Mouse (Mus musculus) 416B (cell line): ENCODE results near the gene Tmem219.

ENCODE experiments used
- DNase-seq: peaks from one replicate; pipeline ENCODE4 v3.0.0; 2011; ENCODE audit warnings: low read depth

Tmem219 gene

GRCm38 (mm10) chr7:126922624-126923060 is at the start of gene Tmem219:
Gene Tmem219 (minus strand): TSS chr7:126922917.
- no peak for DNase-seq

DNA sequence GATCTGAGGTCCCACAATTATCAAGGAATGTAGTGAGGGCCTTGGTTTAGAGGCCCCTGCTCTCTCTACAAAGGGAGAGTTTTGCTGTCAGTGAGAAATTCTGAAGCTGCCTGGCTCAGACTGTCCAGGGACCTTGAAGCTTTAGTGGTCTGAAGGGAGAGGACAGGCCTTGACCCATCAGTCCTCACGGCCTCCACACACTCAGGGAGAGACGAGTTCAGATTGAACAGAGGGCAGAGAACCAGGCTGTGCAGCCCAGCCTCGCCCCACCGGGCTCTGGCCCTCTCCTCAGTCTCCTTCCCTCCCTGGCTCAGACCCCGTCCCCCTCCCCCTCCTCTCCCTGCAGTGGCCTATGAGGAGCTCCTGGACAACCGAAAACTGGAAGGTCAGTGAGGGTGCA is 44.6 kb upstream of the Tmem219 start:
- no peak for DNase-seq

DNA sequence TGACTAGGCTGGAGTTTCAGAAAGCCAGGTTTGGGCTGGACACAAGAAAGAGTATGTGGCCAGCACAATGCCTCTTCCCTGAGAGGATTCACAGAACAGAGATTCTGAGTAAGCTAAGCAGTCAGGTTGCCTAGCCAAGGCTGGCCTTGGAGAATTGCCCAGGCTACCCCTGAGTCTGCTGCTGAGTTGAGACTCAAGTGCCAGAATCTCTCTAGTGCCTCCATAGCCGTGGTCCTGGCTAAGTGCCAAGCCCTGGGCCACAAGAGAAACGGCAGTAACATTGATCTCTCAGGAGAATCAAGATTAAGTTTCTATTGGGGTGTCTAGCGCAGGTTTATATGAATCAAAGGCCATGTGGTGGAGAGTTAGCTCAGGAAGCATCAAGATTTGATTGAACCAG is 42.9 kb upstream of the Tmem219 start:
- no peak for DNase-seq

- DNase-seq, result peak; percentile 56
Measured at GRCm38 (mm10) chr7:126963548-126964286, 41.0 kb upstream of the Tmem219 start.

GRCm38 (mm10) chr7:126961965-126962364 is 39.2 kb upstream of the Tmem219 start:
- DNase-seq, result no peak

GRCm38 (mm10) chr7:126961095-126961494 is 38.4 kb upstream of the Tmem219 start:
- no peak for DNase-seq

DNA sequence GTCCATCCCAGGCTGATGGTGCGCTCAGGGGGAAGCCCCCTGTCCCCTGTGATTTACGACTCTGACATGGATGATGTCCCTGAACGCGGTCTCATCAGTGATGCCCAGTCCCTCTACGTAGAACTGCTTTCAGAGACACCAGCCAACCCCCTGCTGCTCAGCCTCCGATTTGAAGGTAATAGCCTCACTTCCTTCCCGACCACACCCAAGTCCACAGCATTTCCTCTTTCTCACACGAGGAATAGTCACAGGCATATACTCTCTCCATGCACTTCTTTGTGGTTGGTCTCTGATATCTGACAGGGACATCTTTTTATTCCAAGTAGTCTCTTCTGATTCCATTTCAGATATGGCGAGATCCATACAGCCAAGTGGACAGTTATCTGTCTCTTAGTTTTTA is 37.1 kb upstream of the Tmem219 start:
- DNase-seq, result no peak

DNA sequence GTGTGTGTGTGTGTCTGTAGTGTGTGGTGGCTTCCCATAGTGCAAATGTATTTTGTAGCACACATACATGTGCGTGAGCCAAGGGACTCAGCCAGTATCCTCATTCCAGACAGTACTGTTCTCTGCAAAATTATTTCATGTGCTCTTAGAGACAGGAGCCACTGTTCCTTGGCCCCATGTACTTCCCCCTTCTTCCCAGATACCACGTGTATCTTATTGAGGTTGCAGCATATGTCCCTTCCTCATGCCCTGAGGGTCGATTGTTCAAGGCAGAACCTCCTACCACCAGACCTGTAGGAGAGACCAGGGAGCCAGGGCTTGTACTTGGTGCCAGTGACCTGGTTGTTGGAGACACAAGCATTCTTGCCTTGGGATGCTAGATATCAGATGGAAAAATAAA is 32.4 kb upstream of the Tmem219 start:
- no peak for DNase-seq

DNA sequence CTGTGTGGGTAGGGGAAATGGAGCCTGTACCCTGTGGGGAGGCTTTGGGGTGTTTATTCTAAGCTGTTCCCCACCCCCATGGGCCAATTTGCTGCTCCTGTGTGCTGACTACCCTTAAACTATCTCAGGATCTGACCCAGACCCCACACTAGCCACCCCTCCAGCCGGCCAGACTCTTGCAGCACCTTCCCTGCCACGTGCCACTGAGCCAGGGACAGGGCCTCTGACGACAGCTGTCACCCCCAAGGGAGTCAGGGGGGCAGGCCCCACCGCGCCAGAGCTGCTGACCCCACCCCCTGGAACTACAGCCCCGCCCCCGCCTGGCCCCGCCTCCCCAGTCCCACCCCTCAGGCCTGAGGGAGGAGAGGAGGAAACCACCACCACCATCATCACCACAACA is 29.9 kb upstream of the Tmem219 start:
- no peak for DNase-seq

- no peak for DNase-seq
Measured at GRCm38 (mm10) chr7:126951741-126952140, 29.0 kb upstream of the Tmem219 start.

DNA sequence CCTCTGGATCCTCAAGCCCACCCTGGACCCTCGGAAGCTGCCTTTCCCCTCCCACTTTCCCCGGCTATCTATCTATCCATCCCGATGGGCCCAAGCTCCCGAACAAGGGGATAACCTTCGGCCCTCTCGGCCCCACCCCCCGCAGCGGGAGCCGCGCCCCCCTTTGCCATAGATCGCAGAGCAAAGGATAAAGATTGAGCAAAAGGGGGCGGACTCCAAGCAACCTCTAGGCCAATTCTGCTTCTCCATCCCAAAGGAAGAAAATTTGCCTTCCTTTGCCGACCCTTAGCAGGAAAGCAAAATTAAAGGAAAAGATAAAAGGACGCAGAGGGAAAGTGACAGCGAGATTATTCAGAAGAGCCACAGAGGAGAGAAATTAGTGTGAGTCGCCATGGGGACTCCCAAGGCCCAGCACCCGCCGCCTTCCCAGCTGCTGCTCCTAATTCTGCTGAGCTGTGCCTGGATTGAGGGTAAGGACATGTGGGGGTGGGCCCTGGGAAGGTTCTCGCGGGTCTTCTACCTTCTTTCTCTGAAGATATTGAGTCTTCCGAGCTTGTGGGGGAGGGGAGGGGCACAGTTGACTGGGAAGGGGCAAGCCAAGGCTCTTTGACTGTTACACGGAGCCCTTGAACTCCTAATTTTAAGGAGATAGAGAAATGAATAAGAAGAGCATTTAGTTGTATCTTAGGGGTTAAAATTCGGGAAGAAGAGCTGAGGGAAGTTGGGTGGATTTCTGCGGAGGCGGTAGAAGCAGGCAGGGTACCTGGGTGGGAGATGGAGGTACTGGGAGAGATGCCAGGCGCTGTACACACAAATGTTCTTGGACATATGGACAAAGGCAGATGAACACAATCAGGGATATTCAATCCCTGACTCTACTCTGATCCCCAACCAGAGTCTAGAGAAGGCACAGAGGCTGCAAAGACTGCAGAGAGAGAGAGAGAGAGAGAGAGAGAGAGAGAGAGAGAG is 28.2 kb upstream of the Tmem219 start:
- no peak for DNase-seq

DNA sequence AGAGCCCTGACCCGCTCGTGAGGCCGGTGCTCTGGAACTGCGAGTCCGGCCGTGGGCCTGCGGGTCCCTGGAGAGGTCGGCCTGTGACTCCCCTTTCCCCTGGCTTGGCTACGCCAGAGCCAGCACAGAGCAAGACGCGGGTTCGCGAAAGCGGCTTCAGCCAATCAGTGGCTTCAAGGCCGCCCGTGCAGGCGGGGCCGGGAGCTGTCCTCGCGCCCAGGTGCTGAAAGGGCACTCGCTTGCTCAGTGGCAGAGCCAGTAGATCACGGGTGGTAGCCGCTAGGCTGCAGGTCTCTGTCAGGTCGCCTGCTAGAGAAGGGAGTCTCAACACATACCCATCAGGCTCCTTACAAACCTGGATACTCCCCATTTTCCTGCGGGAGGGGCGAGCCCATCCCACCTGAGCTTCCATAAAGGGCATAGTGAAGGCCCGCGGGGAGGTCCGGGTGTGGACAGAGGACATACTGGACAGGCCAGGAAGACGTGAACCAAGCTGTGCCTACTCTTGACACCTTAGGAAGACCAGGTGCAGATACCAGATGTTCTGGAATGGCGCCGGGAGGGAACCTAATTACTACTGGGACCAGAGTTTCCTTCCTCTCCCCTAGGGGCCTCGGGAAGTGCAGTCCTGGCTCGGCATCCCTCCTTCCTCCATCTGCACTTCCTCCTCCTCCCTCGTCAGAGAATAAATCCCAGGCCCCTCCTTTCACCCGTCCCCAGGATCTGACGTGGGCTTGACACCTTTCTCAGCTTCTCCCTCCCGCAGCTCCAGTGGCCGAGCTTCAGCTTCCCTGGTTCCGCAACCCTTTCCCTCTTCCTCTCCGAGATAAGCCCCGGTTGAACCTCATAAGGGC is 27.3 kb upstream of the Tmem219 start, which contains the start of gene Sez6l2:
Sez6l2 (plus strand) TSS at position 771 of the 854 bp plus-strand sequence.
- DNase-seq, result peak; percentile 78

GRCm38 (mm10) chr7:126949403-126949792 is 26.7 kb upstream of the Tmem219 start, which contains the start of gene Asphd1:
Gene Asphd1 (minus strand): TSS chr7:126949582.
- no peak for DNase-seq

DNA sequence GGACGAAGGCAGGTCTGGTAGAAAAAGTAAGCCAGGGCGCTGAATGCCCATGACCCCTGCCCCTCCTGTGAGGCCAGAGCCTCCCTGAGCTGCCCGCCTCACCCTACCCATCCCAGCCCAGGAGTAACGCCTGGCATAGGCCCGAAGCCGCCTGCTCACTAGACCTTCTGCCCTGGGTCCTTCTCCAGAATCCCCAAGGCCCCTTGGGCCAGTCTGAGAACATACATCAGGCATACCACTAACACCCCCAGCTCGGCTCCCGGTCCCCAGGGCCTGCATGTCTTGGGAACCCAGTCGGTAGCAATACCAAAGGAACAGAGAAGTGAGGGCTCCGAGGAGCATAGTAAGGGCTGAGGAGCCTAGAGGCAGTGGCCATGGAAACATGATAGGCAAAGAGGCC is 25.9 kb upstream of the Tmem219 start:
- no peak for DNase-seq

GRCm38 (mm10) chr7:126946530-126946929 is 23.8 kb upstream of the Tmem219 start:
- peak; percentile 54 for DNase-seq

- DNase-seq, result no peak
Measured at GRCm38 (mm10) chr7:126941801-126942200, 19.1 kb upstream of the Tmem219 start.

GRCm38 (mm10) chr7:126941171-126941570 is 18.5 kb upstream of the Tmem219 start:
- DNase-seq, result peak; percentile 50

- no peak for DNase-seq
Measured at GRCm38 (mm10) chr7:126932652-126933051, 9.9 kb upstream of the Tmem219 start.

GRCm38 (mm10) chr7:126929046-126929445 is 6.3 kb upstream of the Tmem219 start:
- DNase-seq, result peak; percentile 30

DNA sequence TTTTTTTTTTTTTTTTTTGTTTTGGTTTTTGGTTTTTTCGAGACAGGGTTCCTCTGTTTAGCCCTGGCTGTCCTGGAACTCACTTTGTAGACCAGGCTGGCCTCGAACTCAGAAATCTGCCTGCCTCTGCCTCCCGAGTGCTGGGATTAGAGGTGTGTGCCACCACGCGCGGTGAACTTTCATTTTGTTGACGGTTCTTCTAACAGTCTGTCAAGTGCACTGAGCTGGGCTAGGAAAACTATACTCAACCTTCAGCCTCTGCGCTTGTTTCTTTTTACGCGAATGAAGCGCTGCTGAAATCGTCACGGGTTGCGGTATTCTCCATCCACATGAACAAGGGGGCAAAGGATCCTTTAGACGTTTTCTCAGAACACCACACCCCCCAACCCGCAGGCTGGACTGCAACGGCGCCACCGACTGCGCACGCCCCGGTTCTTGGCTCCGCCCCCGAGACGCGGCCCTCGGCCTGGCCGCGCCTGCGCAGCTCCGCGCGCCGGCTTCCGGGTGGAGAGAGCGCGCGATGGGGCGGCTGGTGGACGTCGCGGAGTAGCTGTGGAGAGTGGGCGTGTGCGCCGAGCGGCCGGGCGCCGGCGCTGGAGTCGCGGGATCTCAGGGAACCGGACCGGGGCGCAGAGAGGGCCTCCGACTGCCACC is 5.8 kb upstream of the Tmem219 start, which contains the start of gene Kctd13:
Kctd13 (plus strand) TSS at position 496 of the 654 bp plus-strand sequence.
- DNase-seq, result peak; percentile 90

GRCm38 (mm10) chr7:126926299-126926698 is 3.6 kb upstream of the Tmem219 start:
- peak; percentile 73 for DNase-seq
